Mouse (Mus musculus) MEL (cell line): ENCODE data around the gene Hbq1b. TPM values are rescaled to one million over a fixed set of nuclear protein-coding genes. Genes with fewer than 3 reads are reported as not detected.
A peak's percentile ranks its signal among the peaks of the same experiment; 100 is the strongest.

Source experiments
- DNase-seq: peaks from one replicate; pipeline ENCODE4 v3.0.0; 2011; ENCODE audit warnings: low read depth, low spot score
- H3K27ac ChIP-seq: 2 replicates; pipeline ENCODE4 v1.5.1; 2012; ENCODE audit warnings: low read depth, mild to moderate bottlenecking, control low read depth, low read length, moderate library complexity; ENCODE audit not compliant: control insufficient read depth
- H3K27me3 ChIP-seq, 2 experiments: fragments of 150-350 bp in 1 of 2; sonication (generic) in 1 of 2; 2 replicates each; pipeline ENCODE4 v1.6.1; 2012; ENCODE audit warnings: low read length in 2 of 2, mild to moderate bottlenecking in 2 of 2, improper control_type of control experiment in 1 of 2, moderate library complexity in 1 of 2; ENCODE audit not compliant: insufficient read depth in 2 of 2, control insufficient read depth in 1 of 2
- H3K36me3 ChIP-seq, 2 experiments: 2 replicates each; pipeline ENCODE4 v1.6.1; 2012 to 2014; ENCODE audit warnings: low read length in 2 of 2, improper control_type of control experiment in 1 of 2, inconsistent platforms in 1 of 2, mild to moderate bottlenecking in 1 of 2; ENCODE audit not compliant: insufficient read depth in 2 of 2, control insufficient read depth in 1 of 2
- H3K4me1 ChIP-seq, 2 experiments: fragments of 150-350 bp in 1 of 2; sonication (generic) in 1 of 2; 2 replicates each; pipeline ENCODE4 v1.6.1; 2012; ENCODE audit warnings: low read length in 2 of 2, improper control_type of control experiment in 1 of 2, mild to moderate bottlenecking in 1 of 2; ENCODE audit not compliant: insufficient read depth in 2 of 2, control insufficient read depth in 1 of 2
- H3K4me3 ChIP-seq, 2 experiments: fragments of 150-350 bp in 1 of 2; sonication (generic) in 1 of 2; 2 replicates each; pipeline ENCODE4 v1.5.1; 2012; ENCODE audit warnings: low read depth in 2 of 2, low read length in 2 of 2, mild to moderate bottlenecking in 2 of 2, moderate library complexity in 2 of 2, control low read depth in 1 of 2, improper control_type of control experiment in 1 of 2; ENCODE audit not compliant: control insufficient read depth in 1 of 2, insufficient read depth in 1 of 2
- H3K79me2 ChIP-seq: 2 replicates; pipeline ENCODE4 v1.6.1; 2012; ENCODE audit warnings: mild to moderate bottlenecking, low read length, moderate library complexity; ENCODE audit not compliant: control insufficient read depth, poor library complexity, insufficient read depth
- H3K9ac ChIP-seq: 2 replicates; pipeline ENCODE4 v1.6.1; 2012; ENCODE audit warnings: low read depth, mild to moderate bottlenecking, control low read depth, low read length, moderate library complexity; ENCODE audit not compliant: control insufficient read depth, poor library complexity, severe bottlenecking
- H3K9me3 ChIP-seq: fragments of 150-350 bp; sonication (generic); replicated peaks from 2 replicates; pipeline ENCODE4 v1.6.1; 2012; ENCODE audit warnings: mild to moderate bottlenecking, low read length, improper control_type of control experiment, moderate library complexity; ENCODE audit not compliant: insufficient read depth
- BHLHE40 ChIP-seq: IDR thresholded peaks from 2 replicates; pipeline ENCODE4 v1.6.1; 2012; ENCODE audit warnings: low read depth, mild to moderate bottlenecking, inconsistent platforms, low read length, improper control_type of control experiment, borderline replicate concordance
- CHD1 ChIP-seq: IDR thresholded peaks from 2 replicates; pipeline ENCODE4 v1.6.1; 2012; ENCODE audit warnings: low read depth, mild to moderate bottlenecking, inconsistent platforms, low read length, improper control_type of control experiment
- CHD2 ChIP-seq: IDR thresholded peaks from 2 replicates; pipeline ENCODE4 v1.6.1; 2011; ENCODE audit warnings: low read length, improper control_type of control experiment
- E2F4 ChIP-seq: IDR thresholded peaks from 2 replicates; pipeline ENCODE4 v1.6.1; 2011; ENCODE audit warnings: low read depth, low read length, improper control_type of control experiment, borderline replicate concordance
- EP300 ChIP-seq, 2 experiments: IDR thresholded peaks; 2 replicates each; pipeline ENCODE4 v1.6.1; 2011; ENCODE audit warnings: improper control_type of control experiment in 2 of 2, low read length in 2 of 2, low read depth in 1 of 2, mild to moderate bottlenecking in 1 of 2
- GABPA ChIP-seq: IDR thresholded peaks from 2 replicates; pipeline ENCODE4 v1.6.1; 2012; ENCODE audit warnings: low read depth, mild to moderate bottlenecking, inconsistent platforms, low read length, improper control_type of control experiment, moderate library complexity
- HCFC1 ChIP-seq: IDR thresholded peaks from 2 replicates; pipeline ENCODE4 v1.6.1; 2012; ENCODE audit warnings: low read depth, mild to moderate bottlenecking, inconsistent platforms, low read length, improper control_type of control experiment, moderate library complexity
- MAFK ChIP-seq: IDR thresholded peaks from 2 replicates; pipeline ENCODE4 v1.6.1; 2011; ENCODE audit warnings: low read depth, mild to moderate bottlenecking, low read length, improper control_type of control experiment, borderline replicate concordance
- MAX ChIP-seq: IDR thresholded peaks from 2 replicates; pipeline ENCODE4 v1.6.1; 2011; ENCODE audit warnings: low read length, improper control_type of control experiment
- MYC ChIP-seq: IDR thresholded peaks from 2 replicates; pipeline ENCODE4 v1.6.1; 2011; ENCODE audit warnings: low read depth, mild to moderate bottlenecking, low read length, improper control_type of control experiment, moderate library complexity
- NRF1 ChIP-seq: IDR thresholded peaks from 2 replicates; pipeline ENCODE4 v1.6.1; 2014; ENCODE audit warnings: low read depth, mild to moderate bottlenecking, inconsistent platforms, low read length, improper control_type of control experiment, moderate library complexity; ENCODE audit not compliant: poor library complexity, insufficient read depth, severe bottlenecking
- POLR2A ChIP-seq, 2 experiments: IDR thresholded peaks; 2 replicates each; pipeline ENCODE4 v1.6.1; 2011 to 2012; ENCODE audit warnings: low read length in 2 of 2, mild to moderate bottlenecking in 2 of 2, control low read depth in 1 of 2, improper control_type of control experiment in 1 of 2, low read depth in 1 of 2, moderate library complexity in 1 of 2; ENCODE audit not compliant: control insufficient read depth in 1 of 2, insufficient read depth in 1 of 2, poor library complexity in 1 of 2
- POLR2AphosphoS5 ChIP-seq: IDR thresholded peaks from 2 replicates; pipeline ENCODE4 v1.6.1; 2012; ENCODE audit warnings: low read depth, borderline replicate concordance, mild to moderate bottlenecking, inconsistent platforms, low read length, moderate library complexity, mixed read lengths
- RAD21 ChIP-seq: IDR thresholded peaks from 2 replicates; pipeline ENCODE4 v1.6.1; 2011; ENCODE audit warnings: mild to moderate bottlenecking, low read depth, low read length, improper control_type of control experiment
- RCOR1 ChIP-seq: IDR thresholded peaks from 2 replicates; pipeline ENCODE4 v1.6.1; 2012; ENCODE audit warnings: low read depth, mild to moderate bottlenecking, inconsistent platforms, low read length, improper control_type of control experiment
- TAL1 ChIP-seq: IDR thresholded peaks from 2 replicates; pipeline ENCODE4 v1.6.1; 2012; ENCODE audit warnings: mild to moderate bottlenecking, inconsistent platforms, low read length, moderate library complexity, mixed read lengths
- TBP ChIP-seq: IDR thresholded peaks from 2 replicates; pipeline ENCODE4 v1.8.0; 2011; ENCODE audit warnings: low read depth, low read length, improper control_type of control experiment
- USF1 ChIP-seq: IDR thresholded peaks from 2 replicates; pipeline ENCODE4 v1.6.1; 2014; ENCODE audit warnings: low read depth, mild to moderate bottlenecking, inconsistent platforms, low read length, improper control_type of control experiment, moderate library complexity
- ZMIZ1 ChIP-seq: IDR thresholded peaks from 2 replicates; pipeline ENCODE4 v1.6.1; 2012; ENCODE audit warnings: low read depth, mild to moderate bottlenecking, inconsistent platforms, low read length, improper control_type of control experiment, moderate library complexity
- polyA plus RNA-seq, 2 experiments: library from polyadenylated mRNA; stranded (reverse) in 1 of 2; unstranded in 1 of 2; fragments of >175 nt in 1 of 2; fragments of >200 nt in 1 of 2; gene quantifications; 2 replicates each; pipeline versions ENCODE4 v1.2.1 to v1.2.4; 2012; ENCODE audit warnings: low replicate concordance in 2 of 2, low read depth in 1 of 2; ENCODE audit not compliant: insufficient read length in 2 of 2, insufficient read depth in 1 of 2, missing spikeins in 1 of 2
- total RNA-seq: library from RNA; depleted of rRNA; stranded (reverse); fragments of 300-350 nt; gene quantifications from 2 replicates; pipeline ENCODE4 v1.2.3, GENCODE M21; 2012

Gene Hbq1b
- total and polyA plus RNA-seq, 3 experiments: 2.3 to 6.5 TPM; not detected in 1

GRCm38 (mm10) chr11:32309446-32309845 is 22.7 kb downstream of the Hbq1b start:
- Histone ChIP-seq H3K9ac (no peak overlapping the region), H3K27ac (no peak overlapping the region), H3K9me3 (no peaks in the 10 kb centered on the region), H3K27me3 (peaks cover 0 to 3% of the 10 kb centered on the region in 2 experiments; a peak in 2 of 4 replicates), H3K4me3 (no peak overlapping the region), H3K4me1 (no peaks in the 10 kb centered on the region; a peak in 1 of 4 replicates), H3K79me2 (no peaks in the 10 kb centered on the region), H3K36me3 (no peaks in the 10 kb centered on the region)
- no peak for TF ChIP-seq MAFK
- no peak for TF ChIP-seq HCFC1
- no peak for TF ChIP-seq MAX
- no peak for DNase-seq

GRCm38 (mm10) chr11:32309928-32310327 is 23.2 kb downstream of the Hbq1b start:
- Histone ChIP-seq H3K4me3 (no peak overlapping the region), H3K79me2 (no peaks in the 10 kb centered on the region), H3K27ac (no peak overlapping the region), H3K36me3 (no peaks in the 10 kb centered on the region), H3K9me3 (no peaks in the 10 kb centered on the region), H3K27me3 (peaks cover 0 to 3% of the 10 kb centered on the region in 2 experiments; a peak in 2 of 4 replicates), H3K9ac (no peak overlapping the region), H3K4me1 (no peaks in the 10 kb centered on the region; a peak in 1 of 4 replicates)
- DNase-seq: peak; percentile 33
- no peak for TF ChIP-seq CHD2
- TF ChIP-seq RAD21: no peak
- no peak for TF ChIP-seq POLR2A (IDR thresholded peaks at IDR 0.05; ENCODE audit: control insufficient read depth in 1 of 2, insufficient read depth in 1 of 2, low read depth in 1 of 2, low read length in 2 of 2, poor library complexity in 1 of 2)
- no peak for TF ChIP-seq NRF1
- TF ChIP-seq USF1: no peak
- TF ChIP-seq RCOR1: no peak
- no peak for TF ChIP-seq MYC
- no peak for TF ChIP-seq CHD1
- no peak for TF ChIP-seq MAFK
- no peak for TF ChIP-seq EP300 (IDR thresholded peaks at IDR 0.05; ENCODE audit: low read depth in 1 of 2, low read length in 2 of 2)

- no peaks in the 10 kb centered on the region for H3K9me3 ChIP-seq
- no peaks in the 10 kb centered on the region; a peak in 1 of 4 replicates for H3K36me3 ChIP-seq
- H3K79me2 ChIP-seq: no peaks in the 10 kb centered on the region
- peaks cover 0 to 3% of the 10 kb centered on the region in 2 experiments; a peak in 2 of 4 replicates for H3K4me1 ChIP-seq
- no peak overlapping the region for H3K9ac ChIP-seq
- no peak overlapping the region for H3K4me3 ChIP-seq
- H3K27me3 ChIP-seq: peaks cover 0 to 13% of the 10 kb centered on the region in 2 experiments; a peak in 3 of 4 replicates
- no peak for DNase-seq
- H3K27ac ChIP-seq: no peak overlapping the region
- TF ChIP-seq ZMIZ1 (no peak), HCFC1 (no peak), POLR2AphosphoS5 (no peak), TBP (no peak), E2F4 (no peak), GABPA (no peak), POLR2A (IDR thresholded peaks at IDR 0.05; ENCODE audit: control insufficient read depth in 1 of 2, insufficient read depth in 1 of 2, low read depth in 1 of 2, low read length in 2 of 2, poor library complexity in 1 of 2) (no peak), TAL1 (no peak), BHLHE40 (no peak)
Measured at GRCm38 (mm10) chr11:32316009-32316408, 29.2 kb downstream of the Hbq1b start.
